Mouse (Mus musculus): ENCODE measurements at regions not wholly inside any gene's neighbourhood (a gene's known extent, or its start where the extent isn't known, plus 50 kb on each side); places are given as distances from the start of the nearest gene placed in this dataset.
"Not testable (repeated sequence)": the region's sequence is repeated elsewhere in the genome, so short reads cannot be mapped to it uniquely, and the experiment has no call there.

DNA sequence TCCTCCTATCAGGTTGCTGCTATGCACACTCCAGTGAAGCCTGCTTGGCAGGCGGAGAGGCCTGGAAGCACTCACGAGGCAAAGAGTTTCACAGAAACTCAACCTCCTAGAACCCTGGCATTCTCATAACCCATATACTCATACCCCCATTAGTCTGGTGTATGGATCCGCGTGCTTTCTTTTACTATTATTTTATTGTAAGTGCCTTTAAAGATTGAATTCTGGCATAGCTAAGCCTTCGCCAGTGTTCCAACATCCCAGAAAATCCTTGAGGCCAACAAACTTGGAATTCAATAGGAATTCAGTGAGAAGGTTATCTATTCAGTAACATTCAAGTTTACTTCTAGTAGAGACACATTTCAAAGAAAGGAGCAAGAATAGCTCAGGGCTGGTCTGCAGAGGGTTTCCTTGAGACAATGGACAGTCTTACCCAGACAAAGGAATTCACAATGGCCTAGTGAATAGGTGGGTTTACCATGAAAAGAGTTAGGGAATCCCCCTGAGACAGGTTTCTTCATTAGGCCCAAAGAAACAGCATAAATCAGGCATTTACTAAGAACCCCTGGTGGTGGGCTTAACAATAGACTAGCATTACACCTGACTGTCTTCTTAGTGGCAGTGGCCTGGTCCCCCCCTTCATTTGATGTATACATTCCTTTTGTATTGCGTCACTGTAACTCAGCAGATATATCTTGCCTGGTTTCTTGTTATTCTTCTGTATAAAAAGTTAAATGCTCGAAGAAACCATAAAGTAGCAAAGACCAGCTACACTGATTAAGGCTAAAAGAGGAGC, 80.8 kb upstream of the Gm15446 start:
- not testable (repeated sequence) for DNase-seq

DNA sequence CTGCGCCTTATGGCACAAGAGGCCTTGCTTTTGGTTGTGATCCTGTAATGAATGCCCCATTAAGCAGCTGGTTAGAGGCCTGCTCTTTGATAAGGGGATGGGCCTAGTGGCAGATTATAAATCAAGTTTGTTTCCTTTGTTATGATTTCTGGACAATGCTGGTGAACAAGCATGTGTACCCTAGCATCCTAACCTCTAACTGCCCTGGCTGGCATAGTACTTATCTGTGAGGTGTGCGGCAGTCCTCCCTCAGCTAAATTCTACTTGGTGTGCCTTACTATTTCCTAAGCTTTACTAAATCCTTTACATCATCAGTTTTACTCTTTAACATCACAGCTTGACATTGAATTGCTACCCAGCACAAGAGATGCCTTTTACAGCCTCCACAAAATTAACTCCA, 79.0 kb upstream of the Gm15446 start:
- DNase-seq: not testable (repeated sequence)

DNA sequence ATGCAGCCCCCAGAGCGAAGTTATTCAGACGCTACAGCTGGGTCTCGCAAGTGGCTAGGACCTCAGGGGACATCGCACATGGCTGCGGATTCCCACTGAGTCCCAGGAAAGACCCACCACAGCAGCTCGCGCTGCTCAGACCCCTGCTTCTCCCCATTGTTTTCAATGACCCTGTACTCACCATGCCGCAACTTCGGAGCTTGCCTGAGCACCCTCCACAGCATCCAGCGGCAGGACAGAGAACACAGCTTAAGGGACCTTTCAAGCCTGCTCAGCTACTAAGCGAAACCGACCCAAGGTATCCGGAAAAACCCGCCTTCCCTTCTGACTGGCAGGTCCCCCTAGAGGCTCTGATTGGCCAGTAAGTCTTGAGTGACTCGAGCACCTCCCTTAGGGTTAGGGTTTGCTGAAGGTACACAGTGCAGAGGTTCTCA, 78.4 kb upstream of the Gm15446 start:
- peak; percentile 3 for DNase-seq

DNA sequence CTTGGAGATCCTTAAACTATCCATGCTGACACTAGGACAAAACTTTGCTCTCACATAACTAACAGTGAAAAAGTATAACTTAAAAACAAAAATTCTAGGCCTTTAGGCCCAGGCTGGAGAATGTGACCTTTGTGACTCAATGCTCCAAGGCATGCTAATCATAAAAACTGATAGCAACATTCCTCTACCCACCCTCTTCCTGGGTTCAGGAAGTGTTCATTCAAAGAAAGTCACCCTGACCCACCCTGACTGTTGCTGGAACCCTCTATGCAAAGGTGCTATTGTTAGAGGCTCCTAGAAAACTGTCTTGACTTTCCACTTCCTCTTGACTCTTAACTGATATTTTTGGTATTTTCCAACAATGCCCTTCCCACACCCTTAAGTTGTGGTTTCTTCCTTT, 72.0 kb upstream of the Gm15446 start:
- not testable (repeated sequence) for DNase-seq

DNA sequence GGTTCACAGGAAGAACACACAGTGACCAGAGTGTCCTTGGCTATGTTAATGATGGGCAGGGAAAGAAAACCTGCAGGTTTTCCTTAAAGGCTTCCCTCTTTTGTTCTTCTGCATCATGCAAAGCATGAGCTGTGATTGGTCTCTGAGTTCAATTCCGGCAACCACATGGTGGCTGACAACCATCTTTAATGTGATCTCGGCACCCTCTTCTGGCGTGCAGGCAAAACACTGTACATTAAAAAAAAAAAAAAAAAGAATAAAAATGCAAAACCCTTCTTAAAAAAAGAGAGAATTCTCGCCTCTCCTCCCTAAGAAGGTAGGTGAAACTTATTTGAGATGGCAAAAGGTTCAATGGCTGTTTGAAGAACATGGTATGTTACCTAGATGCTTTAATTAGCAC, 62.8 kb upstream of the Gm15446 start:
- DNase-seq: no peak

DNA sequence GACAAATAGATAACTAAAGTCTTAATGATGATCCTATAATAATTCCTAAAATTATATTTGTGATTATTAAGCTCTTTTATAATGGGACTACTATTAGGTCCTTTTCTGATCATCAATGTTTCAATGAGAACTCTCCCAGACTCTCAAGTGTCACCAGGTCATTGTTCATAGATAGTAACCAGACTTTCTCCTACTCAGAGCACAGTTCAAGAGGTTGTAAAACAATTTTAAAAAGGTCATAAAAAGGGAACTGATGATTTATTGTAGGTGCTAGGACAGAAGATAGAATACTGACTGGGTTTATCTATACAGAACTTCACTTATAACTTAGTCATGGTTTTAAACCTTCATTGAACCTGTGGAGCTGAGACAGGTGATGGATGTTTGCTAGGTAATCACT, 58.7 kb upstream of the Gm15446 start:
- not testable (repeated sequence) for DNase-seq

DNA sequence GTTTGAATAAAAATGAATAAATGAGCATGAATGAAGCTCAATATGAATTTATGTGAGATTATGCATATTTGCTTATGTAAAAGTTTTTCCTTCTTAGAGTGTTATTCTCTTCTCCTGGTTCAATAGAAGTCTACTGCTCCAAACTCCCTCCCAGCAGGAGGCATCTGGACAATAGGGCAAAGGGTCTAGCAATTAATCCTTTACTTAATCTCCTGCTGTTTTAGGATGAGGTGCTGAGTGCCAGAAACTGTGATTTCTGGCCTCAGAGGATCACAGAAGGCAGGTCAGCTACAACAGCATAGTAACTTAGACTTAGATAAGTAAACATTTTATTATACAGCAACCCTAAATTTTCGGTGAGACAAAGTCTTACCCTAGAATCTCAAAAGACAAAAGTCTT, 57.6 kb upstream of the Gm15446 start:
- no peak for DNase-seq

DNA sequence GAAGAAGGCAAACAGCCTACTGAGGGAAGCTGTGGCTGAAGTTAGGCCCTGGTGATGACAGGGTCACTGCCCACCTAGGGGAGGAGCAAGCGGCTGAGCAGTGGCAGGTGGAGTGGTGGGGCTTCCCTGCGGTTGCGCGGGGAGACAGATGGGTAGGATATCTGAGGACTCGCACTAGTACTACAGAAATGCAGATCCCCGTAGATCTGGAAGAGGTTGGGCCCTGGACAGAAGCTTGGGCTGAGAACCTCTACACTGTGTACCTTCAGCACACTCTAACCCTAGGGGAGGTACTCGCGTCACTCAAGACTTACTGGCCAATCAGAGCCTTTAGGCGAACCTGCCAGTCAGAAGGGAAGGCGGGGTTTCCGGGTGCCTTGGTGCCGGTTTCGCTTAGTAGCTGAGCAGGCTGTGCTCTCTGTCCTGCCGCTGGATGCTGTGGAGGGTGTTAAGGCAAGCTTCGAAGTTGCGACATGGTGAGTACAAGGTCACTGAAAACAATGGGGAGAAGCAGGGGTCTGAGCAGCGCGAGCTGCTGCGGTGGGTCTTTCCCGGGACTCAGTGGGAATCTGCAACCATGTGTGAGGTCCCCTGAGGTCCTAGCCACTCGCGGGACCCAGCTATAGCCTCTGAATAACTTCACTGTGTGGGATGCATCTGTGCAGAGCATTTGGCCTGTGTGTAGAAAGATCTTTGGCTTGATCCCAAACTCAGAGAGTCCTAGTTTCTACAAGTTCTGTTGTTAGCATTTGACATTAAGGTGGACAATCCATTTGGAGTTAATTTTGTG, 56.7 kb upstream of the Gm15446 start:
- peak; percentile 85 to 86 for DNase-seq

DNA sequence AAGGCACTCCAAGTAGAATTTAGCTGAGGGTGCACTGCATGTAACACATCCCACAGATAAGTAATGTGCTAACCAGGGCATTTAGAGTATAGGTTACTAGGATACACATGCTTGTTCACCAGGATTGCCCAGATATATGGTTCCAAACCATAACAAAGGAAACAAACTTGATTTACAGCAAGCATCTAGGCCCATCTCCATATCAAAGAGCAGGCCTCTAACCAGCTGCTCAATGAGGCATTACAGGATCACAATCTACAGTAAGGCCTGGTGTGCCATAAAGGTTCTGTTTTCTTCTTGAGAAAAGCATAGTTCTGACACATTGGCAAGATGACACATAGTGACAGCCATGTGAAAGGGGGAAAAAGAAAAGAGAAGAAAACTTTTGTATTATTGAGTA, 56.0 kb upstream of the Gm15446 start:
- DNase-seq: not testable (repeated sequence)
